Mouse (Mus musculus): ENCODE results near the gene Rad17. TPM values are rescaled to one million over a fixed set of nuclear protein-coding genes. Genes with fewer than 3 reads are reported as not detected.
A peak's percentile ranks its signal among the peaks of the same experiment; 100 is the strongest.

The Rad17 gene
- polyA plus RNA-seq, 1 experiment: 18.6 TPM

- H3K27ac ChIP-seq (ENCODE audit: insufficient read depth, low read depth, low read length): no peak overlapping the region
- TF ChIP-seq POLR2A (IDR thresholded peaks at IDR 0.05; ENCODE audit: borderline replicate concordance, low read depth, low read length): no peak
- no peak for TF ChIP-seq CTCF (IDR thresholded peaks at IDR 0.05; ENCODE audit: low read depth, low read length)
- H3K4me1 ChIP-seq (ENCODE audit: control insufficient read depth, insufficient read depth, low read length): peaks cover 13% of the 10 kb centered on the region
- H3K4me3 ChIP-seq (ENCODE audit: insufficient read depth, low read length): no peak overlapping the region
Measured at GRCm38 (mm10) chr13:100601034-100601433, 49.8 kb downstream of the Rad17 start.

GRCm38 (mm10) chr13:100600317-100600716 lies 50.5 kb downstream of the Rad17 start:
- Histone ChIP-seq H3K27ac (ENCODE audit: insufficient read depth, low read depth, low read length) (no peak overlapping the region), H3K4me3 (ENCODE audit: insufficient read depth, low read length) (no peak overlapping the region), H3K4me1 (ENCODE audit: control insufficient read depth, insufficient read depth, low read length) (peaks cover 13% of the 10 kb centered on the region)

GRCm38 (mm10) chr13:100597284-100597683 lies 53.6 kb downstream of the Rad17 start:
- no peak overlapping the region for H3K27ac ChIP-seq (ENCODE audit: insufficient read depth, low read depth, low read length)
- H3K4me3 ChIP-seq (ENCODE audit: insufficient read depth, low read length): no peak overlapping the region
- H3K4me1 ChIP-seq (ENCODE audit: control insufficient read depth, insufficient read depth, low read length): peaks cover 12% of the 10 kb centered on the region
- TF ChIP-seq POLR2A (IDR thresholded peaks at IDR 0.05; ENCODE audit: borderline replicate concordance, low read depth, low read length): no peak
- TF ChIP-seq CTCF (IDR thresholded peaks at IDR 0.05; ENCODE audit: low read depth, low read length): no peak

More at GRCm38 (mm10) chr13:100600317-100600716, 50.5 kb downstream of the Rad17 start:
- TF ChIP-seq POLR2A (IDR thresholded peaks at IDR 0.05; ENCODE audit: borderline replicate concordance, low read depth, low read length) (no peak), CTCF (IDR thresholded peaks at IDR 0.05; ENCODE audit: low read depth, low read length) (no peak)

- Histone ChIP-seq H3K4me3 (ENCODE audit: insufficient read depth, low read length) (no peak overlapping the region), H3K27ac (ENCODE audit: insufficient read depth, low read depth, low read length) (no peak overlapping the region), H3K4me1 (ENCODE audit: control insufficient read depth, insufficient read depth, low read length) (peaks cover 4% of the 10 kb centered on the region; the same call in 1 of the 2 replicates)
- TF ChIP-seq POLR2A (IDR thresholded peaks at IDR 0.05; ENCODE audit: borderline replicate concordance, low read depth, low read length) (no peak), CTCF (IDR thresholded peaks at IDR 0.05; ENCODE audit: low read depth, low read length) (no peak)
Measured at GRCm38 (mm10) chr13:100595552-100595885, 55.3 kb downstream of the Rad17 start.

- H3K4me3 ChIP-seq (ENCODE audit: insufficient read depth, low read length): no peak overlapping the region
- no peak overlapping the region for H3K27ac ChIP-seq (ENCODE audit: insufficient read depth, low read depth, low read length)
- no peak for TF ChIP-seq CTCF (IDR thresholded peaks at IDR 0.05; ENCODE audit: low read depth, low read length)
- no peak for TF ChIP-seq POLR2A (IDR thresholded peaks at IDR 0.05; ENCODE audit: borderline replicate concordance, low read depth, low read length)
- H3K4me1 ChIP-seq (ENCODE audit: control insufficient read depth, insufficient read depth, low read length): peaks cover 4% of the 10 kb centered on the region; the same call in 1 of the 2 replicates
Measured at GRCm38 (mm10) chr13:100594838-100595551, 55.9 kb downstream of the Rad17 start.

GRCm38 (mm10) chr13:100594041-100594792 lies 56.6 kb downstream of the Rad17 start:
- no peak for TF ChIP-seq POLR2A (IDR thresholded peaks at IDR 0.05; ENCODE audit: borderline replicate concordance, low read depth, low read length)
- no peak for TF ChIP-seq CTCF (IDR thresholded peaks at IDR 0.05; ENCODE audit: low read depth, low read length)
- Histone ChIP-seq H3K27ac (ENCODE audit: insufficient read depth, low read depth, low read length) (peak overlapping the region; percentile 80), H3K4me3 (ENCODE audit: insufficient read depth, low read length) (peak overlapping the region; percentile 45)

GRCm38 (mm10) chr13:100588646-100589045 lies 62.2 kb downstream of the Rad17 start:
- Histone ChIP-seq H3K27ac (ENCODE audit: insufficient read depth, low read depth, low read length) (no peak overlapping the region), H3K4me3 (ENCODE audit: insufficient read depth, low read length) (peak overlapping the region; percentile 22; the same call in 1 of the 2 replicates), H3K4me1 (ENCODE audit: control insufficient read depth, insufficient read depth, low read length) (0 out of 2 replicates have a peak, but pooled peaks cover 3% of the 10 kb centered on the region)
- TF ChIP-seq POLR2A (IDR thresholded peaks at IDR 0.05; ENCODE audit: borderline replicate concordance, low read depth, low read length): no peak
- no peak for TF ChIP-seq CTCF (IDR thresholded peaks at IDR 0.05; ENCODE audit: low read depth, low read length)

More at GRCm38 (mm10) chr13:100594041-100594792, 56.6 kb downstream of the Rad17 start:
- peaks cover 4% of the 10 kb centered on the region; the same call in 1 of the 2 replicates for H3K4me1 ChIP-seq (ENCODE audit: control insufficient read depth, insufficient read depth, low read length)

GRCm38 (mm10) chr13:100582144-100582543 lies 68.7 kb downstream of the Rad17 start:
- no peak overlapping the region for H3K27ac ChIP-seq (ENCODE audit: insufficient read depth, low read depth, low read length)
- no peak overlapping the region for H3K4me3 ChIP-seq (ENCODE audit: insufficient read depth, low read length)
- TF ChIP-seq POLR2A (IDR thresholded peaks at IDR 0.05; ENCODE audit: borderline replicate concordance, low read depth, low read length): no peak
- no peak for TF ChIP-seq CTCF (IDR thresholded peaks at IDR 0.05; ENCODE audit: low read depth, low read length)
- H3K4me1 ChIP-seq (ENCODE audit: control insufficient read depth, insufficient read depth, low read length): peaks cover 2% of the 10 kb centered on the region; the same call in 1 of the 2 replicates

- Histone ChIP-seq H3K27ac (ENCODE audit: insufficient read depth, low read depth, low read length) (no peak overlapping the region), H3K4me1 (ENCODE audit: control insufficient read depth, insufficient read depth, low read length) (peaks cover 2% of the 10 kb centered on the region; the same call in 1 of the 2 replicates), H3K4me3 (ENCODE audit: insufficient read depth, low read length) (no peak overlapping the region)
- TF ChIP-seq POLR2A (IDR thresholded peaks at IDR 0.05; ENCODE audit: borderline replicate concordance, low read depth, low read length): no peak
- TF ChIP-seq CTCF (IDR thresholded peaks at IDR 0.05; ENCODE audit: low read depth, low read length): no peak
Measured at GRCm38 (mm10) chr13:100581701-100582100, 69.2 kb downstream of the Rad17 start.

- no peak overlapping the region for H3K4me3 ChIP-seq (ENCODE audit: insufficient read depth, low read length)
- TF ChIP-seq CTCF (IDR thresholded peaks at IDR 0.05; ENCODE audit: low read depth, low read length) (no peak), POLR2A (IDR thresholded peaks at IDR 0.05; ENCODE audit: borderline replicate concordance, low read depth, low read length) (no peak)
- peaks cover 4% of the 10 kb centered on the region; the same call in 1 of the 2 replicates for H3K4me1 ChIP-seq (ENCODE audit: control insufficient read depth, insufficient read depth, low read length)
- H3K27ac ChIP-seq (ENCODE audit: insufficient read depth, low read depth, low read length): no peak overlapping the region
Measured at GRCm38 (mm10) chr13:100579951-100580350, 70.9 kb downstream of the Rad17 start.
